Mouse (Mus musculus) hindbrain, embryonic 11.5 days (tissue): ENCODE measurements around the gene Ttc39d. TPM values are rescaled to one million over a fixed set of nuclear protein-coding genes. Genes with fewer than 3 reads are reported as not detected.

Experiments used
- ATAC-seq: fragments of 200-750 bp; cut with Nextera tagmentation; 2 replicates; pipeline ENCODE4 v1.8.0; 2017; ENCODE audit warnings: mild to moderate bottlenecking, moderate TSS enrichment, moderate library complexity; ENCODE audit not compliant: low FRiP score
- DNase-seq: peaks from one replicate; pipeline ENCODE4 v3.0.0-alpha.2; 2015; ENCODE audit warnings: low spot score
- H3K27ac ChIP-seq: fragments of 300-500 bp; sonication (generic); 2 replicates; pipeline ENCODE4 v1.5.1; 2014; ENCODE audit warnings: mild to moderate bottlenecking, low read depth, low read length
- H3K27me3 ChIP-seq: fragments of 300-500 bp; sonication (generic); 2 replicates; pipeline ENCODE4 v1.6.1; 2014; ENCODE audit warnings: mild to moderate bottlenecking, low read length, moderate library complexity, mixed read lengths; ENCODE audit not compliant: control insufficient read depth, insufficient read depth
- H3K36me3 ChIP-seq: fragments of 300-500 bp; sonication (generic); 2 replicates; pipeline ENCODE4 v1.6.1; 2014; ENCODE audit warnings: mild to moderate bottlenecking, low read length, moderate library complexity, mixed read lengths; ENCODE audit not compliant: control insufficient read depth, insufficient read depth
- H3K4me1 ChIP-seq: fragments of 300-500 bp; sonication (generic); replicated peaks from 2 replicates; pipeline ENCODE4 v1.6.1; 2014; ENCODE audit warnings: low read length, mixed read lengths; ENCODE audit not compliant: control insufficient read depth, insufficient read depth
- H3K4me2 ChIP-seq: fragments of 300-500 bp; sonication (generic); replicated peaks from 2 replicates; pipeline ENCODE4 v1.6.1; 2014; ENCODE audit warnings: mild to moderate bottlenecking, low read depth, low read length
- H3K4me3 ChIP-seq: fragments of 300-500 bp; sonication (generic); 2 replicates; pipeline ENCODE4 v1.5.1; 2014; ENCODE audit warnings: low read depth, low read length
- H3K9ac ChIP-seq: fragments of 300-500 bp; sonication (generic); 2 replicates; pipeline ENCODE4 v1.6.1; 2014; ENCODE audit warnings: low read depth, low read length
- H3K9me3 ChIP-seq: fragments of 300-500 bp; sonication (generic); 2 replicates; pipeline ENCODE4 v1.6.1; 2016; ENCODE audit warnings: low read length; ENCODE audit not compliant: control insufficient read depth
- WGBS: fragments of 180-500 bp; shearing (Covaris S2); extraction: QIAGEN DNeasy Blood & Tissue Kit; methylation state at CpG from one replicate; pipeline ENCODE4 v1.1.7; 2014; 5-methylcytosine and 5-hydroxymethylcytosine counted together
- polyA plus RNA-seq: library from polyadenylated mRNA; unstranded; fragments of >200 nt; fragmentation: Nextera tagmentation; extraction: Ambion mirVana; gene quantifications from 2 replicates; pipeline ENCODE4 v1.2.1, GENCODE M21; 2014

Gene Ttc39d
- polyA plus RNA-seq, 1 experiment from 2014 or later, result not detected

GRCm38 (mm10) chr17:80168425-80169182, 38.7 kb upstream of the Ttc39d start:
- DNase-seq (peak; percentile 61), ATAC-seq (peak; percentile 30; the same call in 1 of the 2 replicates)
- H3K9me3 ChIP-seq, result no peaks in the 10 kb centered on the region
- no peak overlapping the region; the same call in 1 of the 2 replicates for H3K9ac ChIP-seq
- H3K27ac ChIP-seq, result no peak overlapping the region
- 0 out of 2 replicates have a peak overlapping the region, but pooled peaks have one; percentile 11 for H3K4me2 ChIP-seq
- no peaks in the 10 kb centered on the region for H3K27me3 ChIP-seq
- 30% methylated on average over 16 of the region's 16 CpGs for WGBS
- no peaks in the 10 kb centered on the region for H3K4me1 ChIP-seq
- H3K4me3 ChIP-seq, result no peak overlapping the region
- no peaks in the 10 kb centered on the region for H3K36me3 ChIP-seq

- Histone ChIP-seq H3K27ac (no peak overlapping the region), H3K36me3 (no peaks in the 10 kb centered on the region), H3K4me3 (no peak overlapping the region), H3K9me3 (no peaks in the 10 kb centered on the region), H3K4me2 (no peak overlapping the region), H3K27me3 (no peaks in the 10 kb centered on the region), H3K9ac (no peak overlapping the region), H3K4me1 (no peaks in the 10 kb centered on the region)
- DNase-seq (no peak), ATAC-seq (no peak)
- WGBS, result 89% methylated on average over 6 of the region's 6 CpGs
These were observed 37.5 kb upstream of the Ttc39d start for GRCm38 (mm10) chr17:80169792-80170191.

- 93% methylated on average over 7 of the region's 7 CpGs for WGBS
- Histone ChIP-seq H3K4me1 (no peaks in the 10 kb centered on the region), H3K9me3 (no peaks in the 10 kb centered on the region), H3K9ac (no peak overlapping the region), H3K4me3 (no peak overlapping the region), H3K27me3 (no peaks in the 10 kb centered on the region), H3K27ac (no peak overlapping the region), H3K36me3 (no peaks in the 10 kb centered on the region), H3K4me2 (no peak overlapping the region)
- ATAC-seq, result no peak
- no peak for DNase-seq
These were observed 36.3 kb upstream of the Ttc39d start for GRCm38 (mm10) chr17:80170951-80171350.

GRCm38 (mm10) chr17:80171948-80172347, 35.3 kb upstream of the Ttc39d start:
- Histone ChIP-seq H3K9ac (no peak overlapping the region), H3K27me3 (no peaks in the 10 kb centered on the region), H3K4me1 (no peaks in the 10 kb centered on the region), H3K36me3 (no peaks in the 10 kb centered on the region), H3K9me3 (no peaks in the 10 kb centered on the region), H3K4me3 (no peak overlapping the region), H3K4me2 (no peak overlapping the region), H3K27ac (no peak overlapping the region)
- ATAC-seq (no peak), DNase-seq (no peak)
- WGBS, result 94% methylated on average over 4 of the region's 4 CpGs

GRCm38 (mm10) chr17:80172761-80173160, 34.5 kb upstream of the Ttc39d start:
- H3K27me3 ChIP-seq, result no peaks in the 10 kb centered on the region
- H3K4me3 ChIP-seq, result no peak overlapping the region
- H3K9ac ChIP-seq, result no peak overlapping the region
- ATAC-seq (no peak), DNase-seq (no peak)
- no peaks in the 10 kb centered on the region for H3K36me3 ChIP-seq
- no peaks in the 10 kb centered on the region for H3K4me1 ChIP-seq
- H3K27ac ChIP-seq, result no peak overlapping the region
- H3K9me3 ChIP-seq, result no peaks in the 10 kb centered on the region
- H3K4me2 ChIP-seq, result no peak overlapping the region
- WGBS, result 91% methylated on average over 5 of the region's 5 CpGs

GRCm38 (mm10) chr17:80173708-80174107, 33.6 kb upstream of the Ttc39d start:
- no peaks in the 10 kb centered on the region for H3K4me1 ChIP-seq
- H3K36me3 ChIP-seq, result no peaks in the 10 kb centered on the region
- no peak overlapping the region for H3K4me2 ChIP-seq
- no peak overlapping the region for H3K9ac ChIP-seq
- H3K27ac ChIP-seq, result no peak overlapping the region
- ATAC-seq, result no peak
- no peak for DNase-seq
- no peaks in the 10 kb centered on the region for H3K9me3 ChIP-seq
- no peaks in the 10 kb centered on the region for H3K27me3 ChIP-seq
- H3K4me3 ChIP-seq, result no peak overlapping the region
- 83% methylated on average over 2 of the region's 2 CpGs for WGBS

- H3K27me3 ChIP-seq, result no peaks in the 10 kb centered on the region
These were observed 33.1 kb upstream of the Ttc39d start for GRCm38 (mm10) chr17:80174146-80174545.

GRCm38 (mm10) chr17:80174699-80175385, 32.4 kb upstream of the Ttc39d start:
- H3K9ac ChIP-seq, result no peak overlapping the region
- DNase-seq (peak; percentile 22), ATAC-seq (no peak)
- no peaks in the 10 kb centered on the region for H3K27me3 ChIP-seq
- no peaks in the 10 kb centered on the region for H3K9me3 ChIP-seq
- no peak overlapping the region for H3K4me3 ChIP-seq
- no peaks in the 10 kb centered on the region for H3K36me3 ChIP-seq
- H3K4me1 ChIP-seq, result no peaks in the 10 kb centered on the region
- 68% methylated on average over 19 of the region's 19 CpGs for WGBS
- no peak overlapping the region for H3K27ac ChIP-seq
- H3K4me2 ChIP-seq, result no peak overlapping the region

More at GRCm38 (mm10) chr17:80174146-80174545, 33.1 kb upstream of the Ttc39d start:
- Histone ChIP-seq H3K4me1 (no peaks in the 10 kb centered on the region), H3K4me3 (no peak overlapping the region), H3K9me3 (no peaks in the 10 kb centered on the region), H3K4me2 (no peak overlapping the region), H3K27ac (no peak overlapping the region), H3K36me3 (no peaks in the 10 kb centered on the region), H3K9ac (no peak overlapping the region)
- ATAC-seq (no peak), DNase-seq (no peak)
- 87% methylated on average over 3 of the region's 3 CpGs for whole genome bisulfite sequencing

- H3K9ac ChIP-seq, result no peak overlapping the region
These were observed 31.9 kb upstream of the Ttc39d start for GRCm38 (mm10) chr17:80175386-80175739.

More at GRCm38 (mm10) chr17:80175386-80175739, 31.9 kb upstream of the Ttc39d start:
- Histone ChIP-seq H3K9me3 (no peaks in the 10 kb centered on the region), H3K36me3 (no peaks in the 10 kb centered on the region), H3K4me1 (no peaks in the 10 kb centered on the region), H3K4me3 (no peak overlapping the region), H3K27me3 (no peaks in the 10 kb centered on the region), H3K27ac (no peak overlapping the region), H3K4me2 (no peak overlapping the region)
- ATAC-seq, result no peak
- no peak for DNase-seq
- 80% methylated on average over 4 of the region's 4 CpGs for WGBS
